Mouse (Mus musculus) retina, postnatal 7 days (tissue): Measurements from ENCODE around the gene Cnpy2.

Source experiments
- DNase-seq: peaks from one replicate; pipeline ENCODE4 v3.0.0-alpha.2; 2012; ENCODE audit warnings: low read depth, low spot score

Gene Cnpy2

GRCm38 (mm10) chr10:128368402-128369217 lies 46.4 kb downstream of the Cnpy2 start, which contains the start of gene Coq10a:
Gene Coq10a (minus strand): TSS chr10:128368997.
- DNase-seq = peak; percentile 87

- DNase-seq = no peak
These were observed 46.9 kb downstream of the Cnpy2 start for GRCm38 (mm10) chr10:128369218-128369543.

GRCm38 (mm10) chr10:128369599-128369998 lies 47.3 kb downstream of the Cnpy2 start:
- no peak for DNase-seq

- DNase-seq = no peak
These were observed 47.8 kb downstream of the Cnpy2 start for GRCm38 (mm10) chr10:128370021-128370420.

- DNase-seq = no peak
These were observed 48.3 kb downstream of the Cnpy2 start for GRCm38 (mm10) chr10:128370601-128371000.

- DNase-seq = no peak
These were observed 49.9 kb downstream of the Cnpy2 start for GRCm38 (mm10) chr10:128372142-128372541.

- DNase-seq = no peak
These were observed 50.9 kb downstream of the Cnpy2 start for GRCm38 (mm10) chr10:128372989-128373748.

- no peak for DNase-seq
These were observed 52.1 kb downstream of the Cnpy2 start for GRCm38 (mm10) chr10:128374393-128374792.

- no peak for DNase-seq
These were observed 53.8 kb downstream of the Cnpy2 start for GRCm38 (mm10) chr10:128376099-128376454.

- DNase-seq = peak; percentile 71
These were observed 54.4 kb downstream of the Cnpy2 start, which contains the start of gene Ankrd52 for GRCm38 (mm10) chr10:128376455-128377211. Gene Ankrd52 (plus strand): TSS chr10:128377115.
